Mouse (Mus musculus) lung, postnatal 14 days (tissue): ENCODE measurements around the gene Pld1.

Experiments used
- DNase-seq: peaks from one replicate; pipeline ENCODE4 v3.0.0; 2021

Gene Pld1

DNA sequence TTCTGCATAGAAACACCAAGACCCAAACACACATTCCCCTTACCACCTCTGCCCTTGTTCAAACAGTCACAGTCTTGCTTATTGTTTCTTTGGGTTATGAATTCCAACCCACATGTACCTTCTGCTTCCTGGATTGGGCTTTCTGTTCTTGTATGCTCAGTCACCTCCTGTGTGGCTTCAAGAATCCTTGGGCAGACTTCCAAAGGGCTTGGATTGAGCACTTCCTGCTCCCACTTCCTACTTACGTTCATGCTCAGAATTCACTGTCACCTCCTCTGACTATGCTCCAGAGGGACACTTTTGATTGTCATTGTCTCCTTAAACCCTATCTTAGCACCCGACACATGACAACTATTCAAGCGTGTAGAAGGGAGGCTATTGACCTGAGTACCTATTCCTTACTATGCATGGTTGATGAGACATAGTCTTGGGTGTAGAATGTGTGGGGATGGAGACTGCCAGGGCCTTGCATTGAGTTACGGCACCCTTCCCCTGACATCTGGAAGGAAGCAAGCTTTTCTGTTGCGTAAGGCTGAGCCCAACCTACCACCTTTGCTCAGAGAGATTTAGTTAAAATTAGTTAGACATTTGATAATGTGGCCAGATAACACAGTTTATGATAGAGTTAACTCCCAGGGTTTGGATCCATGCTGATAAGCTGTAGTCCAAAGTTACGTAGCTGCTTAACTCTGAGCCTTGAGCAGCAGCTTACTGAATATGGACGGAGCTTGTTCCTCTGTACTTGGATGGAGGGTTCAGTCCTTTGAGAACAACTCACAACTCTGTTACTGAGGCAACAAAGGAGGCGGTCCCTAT lies 55.9 kb downstream of the Pld1 start:
- no peak for DNase-seq

DNA sequence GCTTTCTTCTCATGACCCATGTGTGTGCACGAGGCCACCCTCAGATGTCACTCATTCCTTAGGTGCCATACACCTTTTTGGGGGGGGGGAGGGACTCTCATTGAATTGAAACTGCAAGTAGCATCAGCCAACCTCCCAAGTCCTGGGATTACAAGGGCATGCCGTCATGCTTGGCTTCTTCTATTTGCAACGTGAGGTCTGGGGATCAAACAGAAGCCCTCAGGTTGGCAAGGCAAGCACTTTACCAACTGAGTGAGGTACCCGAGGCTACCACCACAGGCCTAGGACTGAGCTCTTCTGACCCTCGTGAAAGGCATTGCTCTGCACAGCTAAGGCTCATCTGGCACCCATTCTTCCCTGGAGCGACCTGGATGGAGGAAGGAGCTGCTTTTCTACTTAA lies 65.8 kb downstream of the Pld1 start:
- no peak for DNase-seq

DNA sequence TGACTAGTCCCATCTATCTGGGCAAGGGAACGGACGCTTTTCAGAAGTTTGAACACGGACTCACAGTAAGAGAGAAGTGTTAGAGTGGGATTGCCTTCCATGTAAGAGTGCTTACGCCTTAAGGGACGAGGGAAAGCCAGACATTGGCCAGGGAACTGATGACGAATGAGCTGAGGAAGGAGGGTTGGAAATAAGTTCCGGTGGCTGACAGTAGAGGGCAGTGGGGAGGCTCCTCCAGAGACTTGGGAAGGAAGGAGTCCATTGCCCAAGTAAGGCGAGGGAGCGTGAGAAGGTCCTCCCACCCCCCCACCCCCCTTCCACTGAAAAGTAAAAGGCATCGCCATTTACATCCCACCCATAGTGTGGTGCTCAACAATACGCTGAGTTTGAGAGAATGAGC lies 69.2 kb downstream of the Pld1 start:
- no peak for DNase-seq

DNA sequence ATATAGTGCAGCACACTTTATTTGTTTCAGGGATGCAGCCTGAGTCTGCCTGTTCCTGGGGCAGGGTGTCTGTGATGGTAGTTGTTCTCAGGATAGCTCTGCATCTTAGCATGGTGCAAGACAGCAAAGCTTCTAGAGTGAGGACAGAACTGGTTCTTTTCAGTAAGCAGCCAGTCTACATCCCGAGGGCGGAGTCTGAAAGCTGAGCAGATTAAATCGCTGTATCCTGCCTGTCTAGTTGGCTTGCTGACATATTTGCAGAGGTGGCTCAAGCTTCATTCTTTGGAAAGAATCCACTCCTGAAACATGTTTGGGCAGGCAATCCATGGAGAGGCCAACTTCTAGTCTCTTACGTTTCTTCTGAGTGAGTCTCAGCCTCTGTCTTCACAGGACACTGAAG lies 69.9 kb downstream of the Pld1 start:
- peak; percentile 27 for DNase-seq

DNA sequence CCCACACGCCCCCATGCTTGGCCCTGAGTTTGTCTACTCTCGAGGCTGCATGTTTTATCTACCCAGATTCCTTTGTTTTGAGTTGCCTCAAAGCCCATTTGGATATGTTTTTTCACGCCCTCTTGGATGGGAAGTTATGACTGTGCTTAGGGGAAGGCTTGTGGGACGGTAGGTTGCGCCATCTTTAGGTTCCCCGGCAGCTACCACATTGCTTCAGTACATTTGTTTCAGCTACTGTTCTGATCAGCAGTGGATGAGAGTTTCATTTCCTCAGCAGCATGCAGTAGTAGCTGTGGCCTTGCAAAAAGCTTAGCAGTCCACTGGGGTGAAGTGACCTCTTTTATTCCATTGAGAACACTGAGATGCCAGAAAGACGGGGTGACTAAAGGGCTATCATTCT lies 73.7 kb downstream of the Pld1 start:
- no peak for DNase-seq

DNA sequence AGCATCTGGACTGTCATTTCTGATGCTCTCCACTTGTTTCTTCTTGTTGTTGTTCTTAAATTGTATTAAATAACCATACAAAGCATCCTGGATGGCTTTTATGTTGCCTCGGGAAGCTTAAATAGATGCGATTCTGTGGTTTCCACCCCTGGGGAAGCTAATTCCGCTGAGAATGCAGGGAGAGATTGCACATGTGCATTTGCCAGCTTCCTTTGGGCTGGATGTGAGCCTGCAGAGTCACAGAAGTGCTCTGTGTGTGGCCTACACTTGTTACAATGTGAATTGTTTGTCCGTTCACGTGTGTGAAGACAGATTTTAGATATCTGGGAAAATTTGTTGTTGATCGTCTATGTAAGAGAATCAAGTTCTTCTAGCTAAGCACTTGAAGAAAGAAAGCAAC lies 74.9 kb downstream of the Pld1 start:
- no peak for DNase-seq

DNA sequence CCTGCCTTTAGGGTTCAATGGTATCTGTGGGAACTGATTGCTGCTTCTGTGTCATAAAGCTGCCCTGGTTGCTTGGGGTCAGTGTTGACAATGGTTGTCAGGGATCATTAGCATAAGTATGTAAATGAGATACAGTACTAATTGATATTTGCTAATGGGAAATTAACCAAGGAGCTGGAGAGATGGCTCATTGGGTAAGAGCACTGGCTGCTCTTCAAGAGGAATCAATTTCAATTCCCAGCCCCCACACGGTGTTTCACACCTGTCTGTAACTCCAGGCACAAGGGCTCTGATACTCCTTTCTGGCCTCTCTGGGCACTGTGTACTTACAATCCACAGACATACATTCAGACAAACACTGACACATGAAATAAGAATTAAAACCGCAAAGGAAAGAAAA lies 78.5 kb downstream of the Pld1 start:
- DNase-seq, result no peak

DNA sequence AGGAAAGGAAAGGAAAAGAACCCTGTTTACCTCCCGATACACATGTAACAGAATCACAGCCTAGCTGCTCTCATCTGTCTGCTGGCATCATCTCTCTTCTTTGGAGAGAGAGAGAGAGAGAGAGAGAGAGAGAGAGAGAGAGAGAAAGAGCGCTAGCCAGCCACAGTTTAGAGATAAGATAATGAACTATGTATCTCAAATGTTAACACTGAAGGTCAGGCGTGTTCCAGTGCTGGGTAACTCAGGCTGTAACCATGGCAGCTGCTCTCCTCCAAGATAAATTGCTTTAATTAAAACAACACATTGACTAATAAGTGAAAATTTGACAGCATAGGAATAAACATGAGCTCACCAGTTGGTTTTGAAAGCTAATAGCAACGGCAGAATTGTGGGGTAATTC lies 81.2 kb downstream of the Pld1 start:
- DNase-seq, result no peak

DNA sequence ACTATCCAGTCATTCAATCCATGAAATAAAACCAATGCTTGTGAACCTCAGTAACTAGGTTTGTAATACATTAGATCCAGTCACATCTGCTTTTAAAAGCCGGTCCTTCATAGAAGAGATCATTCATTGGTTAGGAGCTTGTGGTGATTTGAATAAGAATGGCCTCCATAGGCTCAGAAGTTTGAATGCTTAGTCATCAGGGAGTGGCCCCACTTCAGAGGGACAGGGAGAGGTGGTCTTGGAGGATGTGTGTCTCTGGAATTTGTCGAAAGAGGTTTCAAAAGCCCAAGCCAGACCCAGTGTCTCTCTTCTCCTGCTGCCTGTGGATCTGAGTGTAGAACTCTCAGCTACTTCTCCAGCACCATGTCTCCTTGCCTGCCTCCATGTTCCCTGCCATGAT lies 81.9 kb downstream of the Pld1 start:
- no peak for DNase-seq

DNA sequence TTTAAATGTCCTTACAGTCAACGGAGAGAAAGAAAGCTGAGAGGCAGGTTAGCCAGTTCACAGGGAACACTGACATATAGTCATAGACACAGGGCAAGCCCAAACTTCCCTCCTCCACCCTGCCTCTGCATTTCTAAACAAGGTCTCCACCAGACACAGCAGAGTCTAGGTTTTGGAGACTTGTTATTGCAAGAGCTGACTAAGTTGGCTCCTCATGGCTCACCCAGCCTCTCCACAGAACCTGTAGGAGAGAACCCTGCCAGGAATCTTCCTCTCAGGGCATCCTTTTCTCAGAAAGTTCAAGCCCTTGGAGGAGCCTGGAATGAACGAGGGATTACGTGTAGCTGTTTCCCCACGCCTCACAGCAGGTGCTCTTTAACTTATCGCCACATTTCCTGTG lies 83.7 kb downstream of the Pld1 start:
- DNase-seq, result no peak

DNA sequence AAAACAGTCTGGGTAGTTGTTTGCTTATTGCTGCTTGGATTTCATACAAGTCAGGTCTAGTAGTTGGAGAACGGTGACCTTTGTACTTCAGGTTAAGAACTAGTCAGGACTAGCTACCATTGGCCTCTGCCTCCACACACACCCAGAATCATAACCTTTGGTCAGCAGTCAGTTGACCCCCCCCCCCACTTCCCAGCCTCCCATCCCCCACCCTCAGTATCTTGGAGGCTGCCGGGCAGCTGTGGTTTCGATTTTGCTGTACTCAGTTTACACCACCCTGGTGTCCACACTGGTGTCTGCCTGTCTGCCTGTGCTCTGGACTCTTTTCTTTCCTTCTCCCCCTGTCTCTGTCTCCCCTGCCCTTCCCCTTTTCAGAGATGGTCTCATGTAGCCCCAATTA lies 88.4 kb downstream of the Pld1 start:
- no peak for DNase-seq

DNA sequence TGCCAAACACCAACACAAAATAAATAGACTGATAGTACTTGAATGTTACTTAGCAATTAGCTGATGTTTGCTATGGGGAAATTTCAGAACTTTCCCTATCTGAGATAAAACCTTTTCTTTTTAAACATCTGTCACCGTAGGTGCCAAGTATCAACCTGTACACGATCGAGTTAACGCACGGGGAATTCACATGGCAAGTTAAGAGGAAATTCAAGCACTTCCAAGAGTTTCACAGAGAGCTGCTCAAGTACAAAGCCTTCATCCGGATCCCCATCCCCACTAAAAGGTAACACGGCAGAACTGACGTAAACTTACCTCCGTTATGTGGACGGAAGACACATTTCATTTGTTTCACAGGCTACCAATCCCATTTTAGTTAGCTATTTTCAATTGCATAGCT lies 90.0 kb downstream of the Pld1 start:
- no peak for DNase-seq

DNA sequence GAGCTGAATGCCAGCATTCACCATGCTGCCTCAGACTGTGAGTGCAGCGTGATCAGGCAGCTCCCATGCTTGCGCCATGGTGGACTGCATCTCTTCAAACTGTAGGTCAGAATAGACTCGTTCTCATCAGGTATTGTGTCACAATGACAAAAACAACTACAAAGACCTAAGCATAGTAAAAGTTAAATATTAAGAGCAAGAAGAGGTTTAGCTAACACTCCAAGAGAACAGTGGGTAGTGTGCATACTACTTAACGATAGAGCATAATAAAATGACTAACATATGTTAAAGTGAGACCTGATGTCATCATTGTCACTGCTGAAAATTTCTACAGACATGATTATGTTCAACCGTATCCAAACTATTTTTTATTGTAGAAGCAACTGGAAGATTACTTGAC lies 92.4 kb downstream of the Pld1 start:
- no peak for DNase-seq

DNA sequence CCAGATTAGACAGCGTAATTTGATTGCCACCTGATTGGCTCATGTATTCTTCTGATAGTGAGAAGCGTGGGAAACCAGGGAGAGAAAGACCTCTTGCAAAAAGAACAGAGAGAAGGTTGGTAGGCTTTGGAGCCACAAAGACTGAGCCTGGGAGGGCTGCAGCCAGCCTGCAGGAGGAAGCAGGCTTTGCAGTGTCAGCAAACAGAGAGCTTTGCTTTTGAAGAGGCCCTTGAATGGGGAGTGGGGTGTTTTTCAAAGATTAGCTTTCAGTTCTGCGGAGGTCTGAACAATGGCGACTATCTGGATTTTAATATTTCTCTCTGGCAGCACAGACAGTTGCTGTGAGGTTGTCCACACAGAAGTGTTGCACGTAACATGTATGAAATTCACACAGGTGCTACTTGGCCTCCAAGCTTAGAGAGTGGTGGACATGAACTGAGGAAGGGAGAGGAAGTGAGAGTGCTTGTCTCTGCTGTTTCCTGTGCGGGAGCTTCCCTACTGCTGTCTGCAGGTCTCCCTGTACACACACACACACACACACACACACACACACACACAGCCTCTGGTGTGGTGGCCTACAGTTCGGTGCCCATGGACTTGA lies 93.2 kb downstream of the Pld1 start:
- no peak for DNase-seq

DNA sequence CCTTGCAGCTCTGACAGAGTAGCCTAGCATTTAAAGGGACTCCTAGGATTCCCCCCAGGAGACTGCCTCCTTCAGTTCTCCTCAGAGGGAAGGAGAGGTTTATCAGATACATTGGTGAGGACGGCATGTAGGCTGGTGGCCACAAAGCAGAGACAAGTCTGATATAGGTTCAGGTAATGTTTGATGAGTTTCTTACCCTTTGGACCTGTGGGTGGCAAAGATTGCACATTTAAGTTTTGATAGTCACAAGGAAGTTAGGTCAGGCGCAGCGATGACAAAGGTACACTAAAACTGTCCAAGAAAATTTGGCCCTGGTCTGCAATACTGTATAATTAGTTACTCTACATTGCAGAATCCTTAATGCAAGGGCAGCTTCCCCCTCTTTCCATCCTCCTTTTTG lies 95.4 kb downstream of the Pld1 start:
- DNase-seq, result no peak

DNA sequence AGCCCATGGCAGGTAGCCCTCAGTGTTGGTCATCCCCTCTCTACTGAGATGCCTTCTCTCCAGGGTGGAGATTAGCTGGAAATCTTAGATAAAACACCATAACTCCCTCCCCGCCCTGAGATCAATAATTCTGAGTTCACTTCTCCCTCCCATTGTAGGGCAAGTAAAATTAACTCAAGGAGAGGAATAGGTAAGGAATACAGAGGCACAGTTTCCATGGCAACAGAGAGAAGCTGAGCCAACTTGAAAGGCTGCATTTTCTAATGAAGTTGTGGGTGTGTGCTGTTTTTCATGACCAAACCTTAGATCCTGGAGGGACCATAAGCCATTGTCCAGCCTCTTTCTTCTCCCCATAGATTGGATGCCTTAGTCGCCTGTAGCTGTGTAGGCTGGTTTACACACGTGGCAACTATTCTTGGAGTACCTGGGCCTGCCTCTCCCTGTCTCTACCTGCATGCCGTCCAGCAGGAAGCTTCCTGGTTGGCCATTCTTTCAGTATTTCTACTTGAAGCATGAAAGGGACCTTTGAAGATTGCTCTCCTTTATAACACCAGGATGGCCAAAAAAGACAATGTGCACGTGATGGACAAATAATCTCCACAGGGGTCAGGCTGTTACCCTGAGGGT lies 96.3 kb downstream of the Pld1 start:
- no peak for DNase-seq

DNA sequence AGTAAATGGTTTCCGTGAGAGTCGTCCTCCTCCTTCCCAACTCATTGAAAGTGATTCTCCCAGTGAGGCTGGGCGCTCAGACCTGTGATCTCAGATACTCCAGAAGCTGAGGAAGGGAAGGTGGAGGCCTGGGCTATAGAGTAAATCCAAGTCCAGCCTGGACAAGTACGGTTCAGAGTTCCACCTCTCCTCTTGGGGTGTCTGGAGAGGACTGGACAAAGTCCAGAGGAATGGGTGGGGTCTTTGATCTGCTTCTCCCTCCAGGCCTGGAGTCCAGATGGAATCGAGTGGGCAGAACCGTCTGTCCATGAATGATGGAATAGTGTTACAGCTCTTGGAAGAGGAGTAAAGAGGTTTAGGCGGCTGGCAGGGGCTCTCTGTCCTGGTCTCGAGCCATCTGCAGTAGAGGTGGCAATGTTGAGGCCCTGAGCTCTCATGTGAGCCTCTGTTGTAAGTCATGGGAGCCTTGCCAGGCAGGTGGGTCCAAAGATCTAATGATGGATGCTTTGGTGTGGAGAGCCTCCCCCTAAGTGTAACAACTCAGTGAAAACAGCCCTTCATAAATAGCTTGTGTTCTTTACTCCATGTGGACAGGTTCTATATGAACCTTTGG lies 98.9 kb downstream of the Pld1 start:
- no peak for DNase-seq

DNA sequence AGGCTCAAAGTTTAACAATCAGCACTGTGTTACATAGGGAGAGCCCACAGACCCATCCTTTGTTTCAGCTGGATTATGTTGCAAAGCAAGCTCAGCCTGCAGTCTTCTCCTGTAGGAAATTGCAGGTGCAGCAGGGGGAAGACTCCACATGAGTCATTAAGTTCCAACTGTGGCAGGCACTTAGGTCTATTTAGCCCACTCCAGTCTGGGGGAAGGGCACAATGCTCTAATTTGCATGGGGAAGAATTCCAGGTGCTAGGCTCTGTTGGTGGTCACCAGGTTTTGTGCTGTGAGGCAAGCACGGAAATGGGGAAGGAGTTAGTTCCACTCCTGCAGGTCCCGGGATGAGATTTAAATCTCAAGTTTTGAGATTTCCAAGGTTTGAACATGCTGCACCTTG lies 99.6 kb downstream of the Pld1 start:
- no peak for DNase-seq

DNA sequence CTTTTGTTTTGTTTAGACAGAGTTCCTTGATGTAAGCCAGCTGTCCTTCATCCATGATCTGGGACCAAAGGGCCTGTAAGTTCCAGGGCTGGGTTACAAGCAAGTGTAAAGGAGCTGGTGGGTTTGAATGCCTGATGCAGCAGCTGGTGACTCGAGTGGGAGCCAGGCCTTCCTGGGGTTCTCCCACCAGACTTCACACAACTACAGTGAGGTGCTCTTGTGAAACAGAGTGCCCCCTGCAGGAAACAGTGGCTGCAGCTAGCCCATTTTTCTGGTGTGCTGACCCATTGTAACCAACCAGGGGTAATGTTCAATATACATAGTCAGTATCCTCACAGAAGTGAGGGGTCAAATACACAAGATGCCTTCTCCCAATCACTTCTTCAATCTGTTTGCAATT lies 101.3 kb downstream of the Pld1 start:
- DNase-seq, result peak; percentile 55

DNA sequence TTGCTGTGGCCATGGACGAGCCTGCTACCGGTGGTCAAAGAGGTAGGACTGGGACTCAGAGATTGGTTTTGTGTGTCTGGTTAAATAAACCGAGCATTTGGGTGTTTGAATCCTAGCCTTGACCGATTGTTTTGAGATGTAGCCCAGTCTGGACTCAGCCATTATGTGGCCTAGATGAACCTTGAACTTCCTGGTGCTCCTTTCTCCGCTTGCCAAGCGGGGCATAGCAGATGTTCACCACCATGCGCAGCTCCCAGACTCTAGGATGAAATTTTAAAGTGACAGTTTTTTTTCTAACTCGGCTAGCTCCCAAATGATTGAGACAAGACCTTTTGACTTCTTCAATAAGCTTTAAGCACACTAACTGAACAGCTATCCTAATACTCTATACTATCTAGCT lies 102.7 kb downstream of the Pld1 start:
- DNase-seq, result no peak

DNA sequence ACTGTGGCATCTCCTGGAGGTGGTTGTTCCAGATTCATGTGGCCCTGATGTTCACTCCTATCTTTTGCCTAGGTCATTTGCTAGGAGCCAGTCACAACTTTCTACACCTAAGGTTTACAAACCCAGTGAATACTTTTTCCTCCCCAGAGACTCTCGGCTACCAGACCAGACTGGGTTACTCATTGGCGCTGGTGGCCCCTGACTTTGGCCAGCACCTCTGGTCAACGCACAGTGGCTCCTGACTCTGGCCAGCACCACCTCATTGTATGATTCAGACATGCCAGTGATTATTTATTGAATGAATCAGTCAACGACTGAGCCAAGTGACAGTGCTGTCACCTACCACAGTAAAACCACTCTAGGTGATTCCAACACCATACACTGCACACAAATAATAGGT lies 103.9 kb downstream of the Pld1 start:
- DNase-seq, result no peak

DNA sequence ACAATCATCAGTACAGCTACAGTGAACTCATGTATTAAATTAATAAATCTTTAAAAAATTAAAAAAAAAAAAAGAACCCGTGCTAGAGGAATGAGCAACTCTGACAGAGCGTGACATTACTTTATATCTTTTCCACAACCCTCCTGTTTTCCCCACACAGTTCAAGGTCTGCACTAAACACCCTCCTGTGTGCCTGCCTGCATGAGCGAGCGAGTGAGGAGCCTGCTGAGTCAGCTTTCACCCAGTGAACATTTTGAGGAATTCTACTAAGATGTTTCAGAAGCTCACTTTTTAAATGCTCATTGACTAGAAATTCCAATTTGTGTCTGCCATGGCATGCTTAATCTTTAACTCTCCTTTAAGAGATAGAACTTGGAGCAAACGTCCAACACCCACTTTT lies 109.1 kb downstream of the Pld1 start:
- no peak for DNase-seq

DNA sequence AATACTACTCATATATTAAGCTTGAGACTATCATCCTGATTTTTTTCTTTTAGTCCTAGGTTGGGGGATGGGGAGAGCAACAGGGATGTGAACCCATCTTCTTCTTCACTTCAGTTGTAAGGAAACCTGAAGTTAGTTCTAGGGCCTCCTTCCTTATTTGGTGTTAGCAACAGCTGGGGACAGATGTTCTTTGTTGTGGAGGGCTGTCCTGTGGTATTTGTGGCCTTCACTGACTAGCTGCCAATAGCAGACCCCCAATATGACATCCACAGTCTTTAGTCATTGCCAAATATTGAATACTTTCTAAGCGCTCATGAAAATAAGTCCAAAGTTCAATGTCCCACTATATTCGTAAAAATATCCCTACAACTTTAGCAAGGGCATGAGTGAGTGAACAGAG lies 111.0 kb downstream of the Pld1 start:
- DNase-seq, result no peak

DNA sequence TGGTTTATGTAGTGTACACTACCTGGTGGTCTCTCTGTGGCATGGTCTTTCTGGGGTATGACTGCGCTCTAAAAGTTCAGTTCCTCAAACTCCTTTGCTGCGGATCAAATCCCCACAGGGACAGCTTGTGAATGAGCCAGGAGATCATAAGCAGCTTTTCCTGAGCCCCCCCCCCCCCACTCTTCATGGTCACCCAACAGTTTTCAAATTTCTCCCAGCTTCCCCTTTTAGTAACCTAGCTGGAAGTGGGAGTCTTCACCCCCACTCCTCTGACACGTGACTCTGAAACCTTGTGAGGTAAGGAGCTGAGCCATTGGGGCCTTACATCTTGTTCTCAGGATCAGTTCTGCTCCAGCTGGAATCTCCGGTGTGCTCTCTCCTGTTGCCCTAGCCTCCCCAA lies 114.6 kb downstream of the Pld1 start:
- DNase-seq, result no peak
